Mouse (Mus musculus) heart, adult 8-10 months (tissue): ENCODE results near the gene Gm28048. TPM values are rescaled to one million over a fixed set of nuclear protein-coding genes. Genes with fewer than 3 reads are reported as not detected.
A peak's percentile ranks its signal among the peaks of the same experiment; 100 is the strongest.

Experiments used
- DNase-seq: peaks from one replicate; pipeline ENCODE4 v3.0.0; 2022; ENCODE audit warnings: low spot score
- total RNA-seq, 4 experiments: library from RNA; stranded (reverse); gene quantifications; 2 replicates each; pipeline ENCODE4 v1.2.4; 2022

Gm28048 gene
- total RNA-seq, 4 experiments from 2014 or later: 2.4 to 7.1 (median 4.1) TPM

DNA sequence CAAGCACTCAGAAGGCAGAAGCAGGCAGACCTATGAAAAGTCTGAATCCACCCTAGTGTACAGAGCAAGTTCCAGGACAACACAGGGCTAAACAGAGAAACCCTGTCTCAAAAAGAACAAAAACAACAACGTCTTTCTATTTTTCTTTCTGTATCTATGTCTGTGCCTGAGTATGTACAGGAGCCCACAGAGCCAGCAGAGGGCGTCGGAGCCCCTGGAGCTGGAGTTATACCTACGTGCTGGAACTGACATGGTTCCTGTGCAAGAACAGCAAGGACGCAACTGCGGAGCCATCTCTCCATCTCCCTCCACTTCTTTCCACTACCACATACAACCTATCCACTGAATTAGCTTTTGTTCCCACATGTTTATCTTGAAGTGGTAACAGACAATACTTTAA, 31.8 kb downstream of the Gm28048 start:
- DNase-seq: no peak

DNA sequence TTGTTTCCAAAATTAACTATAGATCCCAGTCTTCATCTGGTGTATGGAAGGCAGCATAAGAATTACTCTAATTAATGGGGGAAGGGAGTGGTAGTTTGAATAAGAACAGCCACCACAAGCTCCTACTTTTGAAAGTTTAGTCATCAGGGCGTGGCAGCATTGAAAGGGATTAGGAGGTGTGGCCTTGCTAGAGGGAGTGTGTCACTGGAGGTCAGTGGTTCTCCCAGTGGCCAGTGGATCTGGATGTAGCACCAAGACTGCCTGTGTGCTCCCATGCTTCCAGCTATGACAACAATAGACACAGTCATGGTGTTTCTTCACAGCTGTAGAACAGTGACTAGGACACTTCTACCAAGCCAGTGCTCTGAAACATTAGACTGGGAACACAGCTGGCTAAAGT, 32.8 kb downstream of the Gm28048 start:
- DNase-seq: no peak

DNA sequence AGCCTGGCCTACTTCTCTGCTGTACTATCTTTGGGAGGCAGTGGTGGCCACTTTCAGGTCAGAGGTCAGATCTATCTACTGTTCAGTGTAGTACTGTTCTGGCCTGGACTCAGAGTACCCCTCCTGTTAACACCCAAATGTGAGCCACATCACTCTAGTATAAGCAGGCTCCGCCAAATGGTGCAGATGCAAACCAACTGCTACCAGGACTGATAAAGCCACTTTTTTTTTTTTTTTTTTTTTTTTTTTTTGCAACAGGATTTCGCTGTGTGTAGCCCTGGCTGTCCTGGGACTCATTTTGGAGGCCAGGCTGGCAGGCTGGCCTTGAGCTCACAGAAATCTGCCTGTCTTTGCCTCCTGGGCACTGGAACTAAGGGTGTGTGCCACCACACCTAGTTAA, 42.9 kb downstream of the Gm28048 start:
- DNase-seq: no peak

- DNase-seq: no peak
Observed at GRCm38 (mm10) chr11:22937716-22938316, 44.1 kb downstream of the Gm28048 start.

DNA sequence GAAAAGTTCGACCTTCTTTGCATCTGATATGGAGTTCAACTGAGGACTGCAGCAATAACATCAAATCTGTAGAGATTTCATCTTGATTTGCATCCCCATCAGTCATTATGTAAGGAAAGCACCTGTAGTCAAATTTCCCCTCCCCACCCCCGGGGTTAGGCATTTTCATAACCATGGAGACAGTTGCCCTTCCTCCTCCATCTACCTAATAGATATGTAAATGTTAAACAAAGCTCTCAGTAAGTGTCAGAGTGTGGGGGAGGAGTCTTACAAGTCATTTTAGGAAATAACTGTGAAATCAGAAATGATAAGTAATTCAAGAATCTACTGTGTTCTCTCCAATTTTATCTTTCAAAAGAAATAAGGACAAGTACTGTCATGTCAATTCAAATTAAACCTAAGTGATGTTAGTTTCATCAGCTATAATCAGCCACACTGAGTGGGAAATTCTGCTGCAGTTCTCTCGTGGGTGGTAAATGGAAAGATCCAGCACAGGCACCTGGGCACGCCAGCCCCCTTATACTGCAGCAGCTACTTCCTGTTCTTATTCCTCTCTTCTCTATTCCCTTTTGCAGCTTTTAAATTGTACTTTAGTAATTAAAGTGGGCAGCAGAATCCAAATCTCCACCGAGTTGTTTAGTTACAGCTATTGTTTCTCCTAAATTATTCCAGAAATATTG, 45.3 kb downstream of the Gm28048 start:
- DNase-seq: no peak

GRCm38 (mm10) chr11:22932167-22932566, 49.7 kb downstream of the Gm28048 start:
- no peak for DNase-seq

GRCm38 (mm10) chr11:22931320-22931905, 50.5 kb downstream of the Gm28048 start:
- no peak for DNase-seq

DNA sequence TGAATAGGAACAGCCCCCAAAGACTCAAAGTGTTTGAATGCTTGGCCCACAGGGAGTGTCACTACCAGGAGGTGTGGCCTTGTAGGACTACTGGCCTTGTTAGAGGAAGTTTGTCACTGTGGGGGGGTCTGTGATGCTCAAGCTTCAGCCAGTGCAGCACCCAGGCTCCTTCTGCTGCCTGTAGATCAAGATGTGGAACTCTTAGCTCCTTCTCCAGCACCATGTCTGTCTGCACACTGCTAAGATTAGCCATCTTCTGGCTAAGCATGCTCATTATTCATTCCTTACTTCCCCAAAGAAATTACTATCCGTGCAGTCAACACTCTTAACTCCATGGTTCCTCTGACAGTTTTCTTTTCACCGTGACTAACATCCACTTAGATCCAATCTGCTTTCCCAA, 51.8 kb downstream of the Gm28048 start:
- no peak for DNase-seq

DNA sequence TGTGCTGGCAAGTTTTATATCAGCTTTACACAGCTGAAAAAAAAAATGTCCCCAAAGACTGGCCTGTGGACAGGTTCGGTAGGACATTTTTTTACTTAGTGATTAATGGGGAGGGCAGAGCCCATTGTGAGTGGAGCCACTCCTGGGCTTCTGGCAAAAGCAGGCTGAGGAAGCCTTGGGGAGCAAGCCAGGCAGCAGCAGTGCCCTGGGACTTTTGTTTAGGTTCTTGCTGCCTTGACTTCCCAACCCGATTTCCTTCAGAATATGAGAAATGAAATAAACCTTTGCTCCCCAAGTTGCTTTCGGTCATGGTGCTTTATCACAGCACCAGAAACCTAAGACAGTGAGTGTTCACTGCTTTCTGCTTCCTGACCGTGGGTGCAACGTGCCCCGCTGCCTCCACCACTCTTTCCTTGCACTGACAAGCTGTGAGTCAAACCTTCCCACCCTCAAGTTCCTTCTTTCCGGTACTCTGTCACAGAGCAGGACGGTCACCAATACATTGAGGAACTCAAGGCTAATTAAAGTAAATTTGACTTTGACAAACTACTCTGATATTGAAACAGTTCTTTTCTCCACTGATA, 53.2 kb downstream of the Gm28048 start:
- DNase-seq: peak; percentile 8

GRCm38 (mm10) chr11:22923606-22924005, 58.3 kb downstream of the Gm28048 start:
- DNase-seq: no peak

GRCm38 (mm10) chr11:22922546-22922945, 59.3 kb downstream of the Gm28048 start:
- no peak for DNase-seq

GRCm38 (mm10) chr11:22919336-22919735, 62.6 kb downstream of the Gm28048 start:
- no peak for DNase-seq

- DNase-seq: no peak
Observed at GRCm38 (mm10) chr11:22917786-22918185, 64.1 kb downstream of the Gm28048 start.

- no peak for DNase-seq
Observed at GRCm38 (mm10) chr11:22913744-22914143, 68.1 kb downstream of the Gm28048 start.

GRCm38 (mm10) chr11:22911831-22912230, 70.1 kb downstream of the Gm28048 start:
- DNase-seq: peak; percentile 22

DNA sequence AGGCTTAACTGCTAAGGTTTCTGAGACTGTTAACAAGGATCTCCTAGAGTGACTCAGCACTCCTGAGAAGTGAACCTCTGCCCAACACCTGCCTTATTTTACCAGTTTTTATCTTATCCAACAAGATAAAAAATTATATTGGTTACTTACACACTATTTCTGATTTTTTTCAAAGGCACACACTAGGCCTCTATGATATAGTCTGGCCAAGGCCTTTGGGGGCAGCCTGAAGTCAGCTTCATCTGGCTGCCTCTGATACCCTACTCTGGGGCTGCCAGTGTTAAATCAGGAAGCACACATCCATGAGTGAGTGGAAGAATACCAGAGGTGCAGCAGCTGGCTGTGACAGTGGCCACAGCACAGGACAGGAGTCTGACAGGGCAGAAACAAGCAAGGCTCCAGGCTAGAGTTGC, 75.4 kb downstream of the Gm28048 start:
- no peak for DNase-seq

- no peak for DNase-seq
Observed at GRCm38 (mm10) chr11:22902923-22903322, 79.0 kb downstream of the Gm28048 start.

- no peak for DNase-seq
Observed at GRCm38 (mm10) chr11:22900041-22900440, 81.8 kb downstream of the Gm28048 start.

DNA sequence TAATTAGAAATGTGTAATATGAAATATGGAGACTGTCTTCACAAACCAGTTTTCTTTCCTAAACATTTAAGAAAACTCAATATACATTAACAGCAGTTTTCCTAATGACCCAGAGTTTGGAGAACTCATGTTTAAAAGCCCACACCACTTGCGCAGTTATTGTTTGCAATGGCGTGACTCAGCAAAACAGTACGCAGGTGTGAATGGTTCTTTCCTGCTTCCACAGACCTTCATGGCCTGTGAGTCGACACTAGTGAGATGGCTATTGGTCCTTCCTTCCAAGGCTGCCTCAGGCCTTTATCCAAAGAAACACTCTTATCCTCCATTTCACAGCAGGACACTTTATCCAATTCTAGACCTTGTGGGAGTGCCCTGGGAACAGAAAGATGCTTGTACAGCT, 84.2 kb downstream of the Gm28048 start:
- DNase-seq: no peak

DNA sequence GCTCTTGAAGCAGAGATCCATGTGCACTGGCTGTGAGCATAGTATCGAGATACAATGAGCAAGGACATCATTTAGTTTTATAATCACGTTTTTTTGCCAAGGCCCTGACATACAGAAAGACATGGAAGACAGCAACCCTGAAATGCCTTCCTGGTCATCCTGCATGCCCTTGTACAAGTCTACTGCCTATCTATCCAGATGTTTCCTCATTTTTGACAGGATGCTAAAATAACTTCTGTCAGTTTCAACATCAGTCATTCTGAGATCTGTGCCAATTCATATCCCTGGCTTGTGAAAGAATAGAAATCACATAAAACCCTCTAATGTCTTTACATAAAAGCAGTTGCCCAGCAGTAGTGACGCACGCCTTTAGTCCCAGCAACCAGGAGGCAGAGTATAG, 84.8 kb downstream of the Gm28048 start:
- no peak for DNase-seq

DNA sequence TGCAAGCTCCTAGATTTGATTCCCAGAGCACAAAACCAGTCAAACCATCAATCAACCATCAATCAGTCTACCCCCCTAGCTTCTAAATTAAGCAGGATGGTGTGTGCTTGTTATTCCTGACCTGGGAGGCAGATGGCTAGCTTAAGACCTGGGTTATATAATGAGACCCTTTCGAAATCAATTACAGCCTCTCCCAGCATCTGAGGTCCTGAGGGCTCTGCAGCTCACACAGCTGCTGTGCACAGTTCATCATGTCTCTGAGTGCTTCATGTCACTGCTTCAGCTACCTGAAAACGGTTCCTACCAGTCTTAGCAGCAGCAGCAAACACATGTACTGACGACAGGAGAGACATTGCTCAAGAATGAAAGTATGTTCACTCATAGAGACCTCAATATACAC, 88.8 kb downstream of the Gm28048 start:
- no peak for DNase-seq

GRCm38 (mm10) chr11:22892466-22892865, 89.4 kb downstream of the Gm28048 start:
- DNase-seq: no peak

- no peak for DNase-seq
Observed at GRCm38 (mm10) chr11:22891876-22892275, 90.0 kb downstream of the Gm28048 start.
